Mouse (Mus musculus) liver, adult 2 months (tissue): ENCODE data around the gene Odf3l2. TPM values are rescaled to one million over a fixed set of nuclear protein-coding genes. Genes with fewer than 3 reads are reported as not detected.

ENCODE experiments used
- DNase-seq: peaks from one replicate; pipeline ENCODE4 v3.0.0-alpha.2; 2011; ENCODE audit warnings: low read depth, low spot score; ENCODE audit errors: extremely low read depth
- H3K27ac ChIP-seq: fragments of 200-500 bp; replicated peaks from 2 replicates; pipeline ENCODE4 v1.5.1; 2012; ENCODE audit warnings: low read depth, mild to moderate bottlenecking, control low read depth, inconsistent platforms, low read length; ENCODE audit not compliant: insufficient read depth
- H3K27me3 ChIP-seq: fragments of 200-500 bp; 2 replicates; pipeline ENCODE4 v1.6.1; 2012; ENCODE audit warnings: mild to moderate bottlenecking, moderate library complexity, low read length, inconsistent platforms; ENCODE audit not compliant: control insufficient read depth, insufficient read depth
- H3K36me3 ChIP-seq: fragments of 200-500 bp; 2 replicates; pipeline ENCODE4 v1.6.1; 2012; ENCODE audit warnings: low read length, inconsistent platforms; ENCODE audit not compliant: control insufficient read depth, insufficient read depth
- H3K4me1 ChIP-seq: fragments of 200-500 bp; 2 replicates; pipeline ENCODE4 v1.6.1; 2011; ENCODE audit warnings: low read length; ENCODE audit not compliant: control insufficient read depth, insufficient read depth
- H3K4me3 ChIP-seq: fragments of 200-500 bp; 2 replicates; pipeline ENCODE4 v1.5.1; 2011; ENCODE audit warnings: low read depth, mild to moderate bottlenecking, control low read depth, low read length, moderate library complexity; ENCODE audit not compliant: insufficient read depth
- H3K79me2 ChIP-seq: fragments of 200-500 bp; 2 replicates; pipeline ENCODE4 v1.6.1; 2012; ENCODE audit warnings: inconsistent platforms, mild to moderate bottlenecking, low read length, moderate library complexity; ENCODE audit not compliant: control insufficient read depth, insufficient read depth
- H3K9ac ChIP-seq: fragments of 200-500 bp; 2 replicates; pipeline ENCODE4 v1.6.1; 2012; ENCODE audit warnings: low read depth, mild to moderate bottlenecking, control low read depth, inconsistent platforms, low read length
- CTCF ChIP-seq: fragments of 200-500 bp; IDR thresholded peaks from 2 replicates; pipeline ENCODE4 v1.5.1; 2011; ENCODE audit warnings: low read depth, low read length, control low read depth
- POLR2A ChIP-seq: fragments of 200-500 bp; IDR thresholded peaks from 2 replicates; pipeline ENCODE4 v1.6.1; 2011; ENCODE audit warnings: low read length, control low read depth; ENCODE audit not compliant: insufficient read depth; ENCODE audit errors: extremely low read depth
- WGBS: fragments of 180-500 bp; shearing (Covaris S2); methylation state at CpG from one replicate; pipeline ENCODE4 v1.1.7; 2018; 5-methylcytosine and 5-hydroxymethylcytosine counted together
- polyA plus RNA-seq: library from polyadenylated mRNA; depleted of rRNA; stranded (reverse); fragments of >200 nt; gene quantifications from 2 replicates; pipeline ENCODE4 v1.2.3, GENCODE M21; 2012; rRNA removed
- total RNA-seq: library from RNA; depleted of rRNA; stranded (reverse); fragments of >200 nt; gene quantifications from 2 replicates; pipeline ENCODE4 v1.2.3, GENCODE M21; 2014; rRNA removed

Odf3l2 gene
- total and polyA plus RNA-seq, 2 experiments, result not detected

- H3K27ac ChIP-seq, result no peak overlapping the region
- no peak overlapping the region for H3K9ac ChIP-seq
- H3K36me3 ChIP-seq, result no peaks in the 10 kb centered on the region
- no peak for DNase-seq
- 88% methylated on average over 1 of the region's 1 CpGs for WGBS
- no peaks in the 10 kb centered on the region for H3K27me3 ChIP-seq
- TF ChIP-seq POLR2A (no peak), CTCF (no peak)
- no peaks in the 10 kb centered on the region for H3K4me1 ChIP-seq
- no peak overlapping the region for H3K4me3 ChIP-seq
- H3K79me2 ChIP-seq, result no peaks in the 10 kb centered on the region
Measured at GRCm38 (mm10) chr10:79590702-79591101, 54.8 kb downstream of the Odf3l2 start.

Other genes starting within 250 kb of the Odf3l2 start
- gene Vmn2r83, start 177.0 kb downstream of the Odf3l2 start, total RNA-seq, result not detected in 2 replicates
- gene Vmn2r83, start 177.0 kb downstream of the Odf3l2 start, polyA plus RNA-seq, result not detected in 2 replicates
- 16.2 and 32.2 TPM in 2 replicates for gene Plpp2, start 111.9 kb downstream of the Odf3l2 start, total RNA-seq
- 29.9 and 33.7 TPM in 2 replicates for gene Plpp2, start 111.9 kb downstream of the Odf3l2 start, polyA plus RNA-seq
- gene Mier2, start 90.5 kb downstream of the Odf3l2 start, total RNA-seq, result 5.9 and 8.2 TPM in 2 replicates
- 22.2 and 35.3 TPM in 2 replicates for gene Mier2, start 90.5 kb downstream of the Odf3l2 start, polyA plus RNA-seq
- not detected in 2 replicates for gene Theg, start 58.4 kb downstream of the Odf3l2 start, total RNA-seq
- gene Theg, start 58.4 kb downstream of the Odf3l2 start, polyA plus RNA-seq, result not detected in 2 replicates
- gene C2cd4c, start 31.7 kb downstream of the Odf3l2 start, total RNA-seq, result not detected in 2 replicates
- gene C2cd4c, start 31.7 kb downstream of the Odf3l2 start, polyA plus RNA-seq, result 0.06 and 0.10 TPM in 2 replicates
- gene Shc2, start 7.8 kb downstream of the Odf3l2 start, total RNA-seq, result 0.07 and 0.09 TPM in 2 replicates
- 0.07 and 0.10 TPM in 2 replicates for gene Shc2, start 7.8 kb downstream of the Odf3l2 start, polyA plus RNA-seq
- 0.60 TPM in 1 of 2 replicates, not detected in the other for gene Madcam1, start 18.8 kb upstream of the Odf3l2 start, total RNA-seq
- not detected in 2 replicates for gene Madcam1, start 18.8 kb upstream of the Odf3l2 start, polyA plus RNA-seq
- 18.2 and 24.4 TPM in 2 replicates for gene Tpgs1, start 23.6 kb upstream of the Odf3l2 start, total RNA-seq
- 48.5 and 58.9 TPM in 2 replicates for gene Tpgs1, start 23.6 kb upstream of the Odf3l2 start, polyA plus RNA-seq
- 82.1 and 91.1 TPM in 2 replicates for gene Cdc34, start 36.5 kb upstream of the Odf3l2 start, total RNA-seq
- 215 and 222 TPM in 2 replicates for gene Cdc34, start 36.5 kb upstream of the Odf3l2 start, polyA plus RNA-seq
- gene Gzmm, start 43.3 kb upstream of the Odf3l2 start, total RNA-seq, result 0.09 and 0.34 TPM in 2 replicates
- gene Gzmm, start 43.3 kb upstream of the Odf3l2 start, polyA plus RNA-seq, result 0.09 and 0.37 TPM in 2 replicates
- gene Bsg, start 58.8 kb upstream of the Odf3l2 start, total RNA-seq, result 652 and 839 TPM in 2 replicates
- gene Bsg, start 58.8 kb upstream of the Odf3l2 start, polyA plus RNA-seq, result 523 and 643 TPM in 2 replicates
- 0.09 and 0.13 TPM in 2 replicates for gene Hcn2, start 70.9 kb upstream of the Odf3l2 start, total RNA-seq
- 0.45 and 0.67 TPM in 2 replicates for gene Hcn2, start 70.9 kb upstream of the Odf3l2 start, polyA plus RNA-seq
- 7.7 and 12.8 TPM in 2 replicates for gene Polrmt, start 100.8 kb upstream of the Odf3l2 start, total RNA-seq
- gene Polrmt, start 100.8 kb upstream of the Odf3l2 start, polyA plus RNA-seq, result 32.7 and 42.4 TPM in 2 replicates
- gene Fgf22, start 109.3 kb upstream of the Odf3l2 start, total RNA-seq, result not detected in 2 replicates
- not detected in 2 replicates for gene Fgf22, start 109.3 kb upstream of the Odf3l2 start, polyA plus RNA-seq
- gene Rnf126, start 121.2 kb upstream of the Odf3l2 start, total RNA-seq, result 7.6 and 11.7 TPM in 2 replicates
- 65.1 and 70.6 TPM in 2 replicates for gene Rnf126, start 121.2 kb upstream of the Odf3l2 start, polyA plus RNA-seq
- 0.09 and 0.27 TPM in 2 replicates for gene Fstl3, start 131.5 kb upstream of the Odf3l2 start, total RNA-seq
- 0.18 and 0.60 TPM in 2 replicates for gene Fstl3, start 131.5 kb upstream of the Odf3l2 start, polyA plus RNA-seq
- gene Prss57, start 145.2 kb upstream of the Odf3l2 start, total RNA-seq, result not detected in 2 replicates
- gene Prss57, start 145.2 kb upstream of the Odf3l2 start, polyA plus RNA-seq, result not detected in 2 replicates
- 0.81 and 0.92 TPM in 2 replicates for gene Palm, start 147.8 kb upstream of the Odf3l2 start, total RNA-seq
- gene Palm, start 147.8 kb upstream of the Odf3l2 start, polyA plus RNA-seq, result 1.9 and 3.0 TPM in 2 replicates
- 0.18 and 0.40 TPM in 2 replicates for gene Misp, start 175.3 kb upstream of the Odf3l2 start, total RNA-seq
- gene Misp, start 175.3 kb upstream of the Odf3l2 start, polyA plus RNA-seq, result 0.16 and 0.51 TPM in 2 replicates
- 43.9 and 86.1 TPM in 2 replicates for gene Ptbp1, start 208.7 kb upstream of the Odf3l2 start, total RNA-seq
- 77.6 and 103 TPM in 2 replicates for gene Ptbp1, start 208.7 kb upstream of the Odf3l2 start, polyA plus RNA-seq
- 0.40 TPM in 1 of 2 replicates, not detected in the other for gene Prtn3, start 228.7 kb upstream of the Odf3l2 start, total RNA-seq
- gene Prtn3, start 228.7 kb upstream of the Odf3l2 start, polyA plus RNA-seq, result 0.20 and 1.1 TPM in 2 replicates
- gene Plppr3, start 228.9 kb upstream of the Odf3l2 start, total RNA-seq, result under 0.01 TPM in 1 of 2 replicates, not detected in the other
- gene Plppr3, start 228.9 kb upstream of the Odf3l2 start, polyA plus RNA-seq, result 0.38 and 0.47 TPM in 2 replicates
- 0.20 TPM in 1 of 2 replicates, not detected in the other for gene Elane, start 240.5 kb upstream of the Odf3l2 start, total RNA-seq
- 0.12 and 0.15 TPM in 2 replicates for gene Elane, start 240.5 kb upstream of the Odf3l2 start, polyA plus RNA-seq
- 5.7 and 11.3 TPM in 2 replicates for gene Cfd, start 245.1 kb upstream of the Odf3l2 start, total RNA-seq
- gene Cfd, start 245.1 kb upstream of the Odf3l2 start, polyA plus RNA-seq, result 0.37 and 0.98 TPM in 2 replicates